Mouse (Mus musculus) E14TG2a.4 (cell line): Measurements from ENCODE around the gene Tmem40.

Experiments used
- CTCF ChIP-seq: conservative IDR thresholded peaks from 2 replicates; pipeline ENCODE4 v1.5.1; 2014; ENCODE audit warnings: low read length
- NANOG ChIP-seq: IDR thresholded peaks from 2 replicates; pipeline ENCODE4 v1.6.1; 2014; ENCODE audit warnings: borderline replicate concordance, low read length, mixed read lengths

- TF ChIP-seq CTCF (no peak), NANOG (no peak)
These were observed 14.2 kb upstream of the Tmem40 start for GRCm38 (mm10) chr6:115776363-115776762.
